Mouse (Mus musculus): ENCODE data around the gene Cnot10.

Gene Cnot10

GRCm38 (mm10) chr9:114639839-114640646, at the start of gene Cnot10:
Cnot10 (minus strand) TSS chr9:114640184.
- DNase-seq (ENCODE audit: low read depth, low spot score) = peak; percentile 99

- no peak for DNase-seq (ENCODE audit: low read depth, low spot score)
Observed at GRCm38 (mm10) chr9:114688953-114689407, 49.0 kb upstream of the Cnot10 start.

- peak; percentile 98 for DNase-seq (ENCODE audit: low read depth, low spot score)
Observed at GRCm38 (mm10) chr9:114688252-114688952, 48.4 kb upstream of the Cnot10 start, which contains the start of gene Dync1li1. Dync1li1 (plus strand) TSS chr9:114688790.

GRCm38 (mm10) chr9:114687639-114688038, 47.7 kb upstream of the Cnot10 start:
- no peak for DNase-seq (ENCODE audit: low read depth, low spot score)

GRCm38 (mm10) chr9:114686245-114686644, 46.3 kb upstream of the Cnot10 start:
- DNase-seq (ENCODE audit: low read depth, low spot score) = no peak

GRCm38 (mm10) chr9:114682193-114682592, 42.2 kb upstream of the Cnot10 start:
- DNase-seq (ENCODE audit: low read depth, low spot score) = no peak

- DNase-seq (ENCODE audit: low read depth, low spot score) = no peak
Observed at GRCm38 (mm10) chr9:114680531-114680930, 40.5 kb upstream of the Cnot10 start.

GRCm38 (mm10) chr9:114679944-114680343, 40.0 kb upstream of the Cnot10 start:
- no peak for DNase-seq (ENCODE audit: low read depth, low spot score)

- DNase-seq (ENCODE audit: low read depth, low spot score) = no peak
Observed at GRCm38 (mm10) chr9:114678576-114678975, 38.6 kb upstream of the Cnot10 start.

- no peak for DNase-seq (ENCODE audit: low read depth, low spot score)
Observed at GRCm38 (mm10) chr9:114673626-114674025, 33.6 kb upstream of the Cnot10 start.

GRCm38 (mm10) chr9:114672703-114673561, 32.9 kb upstream of the Cnot10 start:
- no peak for DNase-seq (ENCODE audit: low read depth, low spot score)

- DNase-seq (ENCODE audit: low read depth, low spot score) = no peak
Observed at GRCm38 (mm10) chr9:114671946-114672345, 32.0 kb upstream of the Cnot10 start.

GRCm38 (mm10) chr9:114669011-114669410, 29.0 kb upstream of the Cnot10 start:
- no peak for DNase-seq (ENCODE audit: low read depth, low spot score)

GRCm38 (mm10) chr9:114668047-114668446, 28.1 kb upstream of the Cnot10 start:
- no peak for DNase-seq (ENCODE audit: low read depth, low spot score)

GRCm38 (mm10) chr9:114666858-114667257, 26.9 kb upstream of the Cnot10 start:
- no peak for DNase-seq (ENCODE audit: low read depth, low spot score)

GRCm38 (mm10) chr9:114663782-114664181, 23.8 kb upstream of the Cnot10 start:
- no peak for DNase-seq (ENCODE audit: low read depth, low spot score)

- no peak for DNase-seq (ENCODE audit: low read depth, low spot score)
Observed at GRCm38 (mm10) chr9:114661991-114662390, 22.0 kb upstream of the Cnot10 start.

- no peak for DNase-seq (ENCODE audit: low read depth, low spot score)
Observed at GRCm38 (mm10) chr9:114660983-114661382, 21.0 kb upstream of the Cnot10 start.

GRCm38 (mm10) chr9:114660506-114660905, 20.5 kb upstream of the Cnot10 start:
- no peak for DNase-seq (ENCODE audit: low read depth, low spot score)

GRCm38 (mm10) chr9:114656701-114657100, 16.7 kb upstream of the Cnot10 start:
- no peak for DNase-seq (ENCODE audit: low read depth, low spot score)

- no peak for DNase-seq (ENCODE audit: low read depth, low spot score)
Observed at GRCm38 (mm10) chr9:114655356-114655755, 15.4 kb upstream of the Cnot10 start.

All from embryo, embryonic 11.5 days (tissue).